Mouse (Mus musculus): ENCODE results near the gene Nkx2-5.
A peak's percentile ranks its signal among the peaks of the same experiment; 100 is the strongest.

DNA sequence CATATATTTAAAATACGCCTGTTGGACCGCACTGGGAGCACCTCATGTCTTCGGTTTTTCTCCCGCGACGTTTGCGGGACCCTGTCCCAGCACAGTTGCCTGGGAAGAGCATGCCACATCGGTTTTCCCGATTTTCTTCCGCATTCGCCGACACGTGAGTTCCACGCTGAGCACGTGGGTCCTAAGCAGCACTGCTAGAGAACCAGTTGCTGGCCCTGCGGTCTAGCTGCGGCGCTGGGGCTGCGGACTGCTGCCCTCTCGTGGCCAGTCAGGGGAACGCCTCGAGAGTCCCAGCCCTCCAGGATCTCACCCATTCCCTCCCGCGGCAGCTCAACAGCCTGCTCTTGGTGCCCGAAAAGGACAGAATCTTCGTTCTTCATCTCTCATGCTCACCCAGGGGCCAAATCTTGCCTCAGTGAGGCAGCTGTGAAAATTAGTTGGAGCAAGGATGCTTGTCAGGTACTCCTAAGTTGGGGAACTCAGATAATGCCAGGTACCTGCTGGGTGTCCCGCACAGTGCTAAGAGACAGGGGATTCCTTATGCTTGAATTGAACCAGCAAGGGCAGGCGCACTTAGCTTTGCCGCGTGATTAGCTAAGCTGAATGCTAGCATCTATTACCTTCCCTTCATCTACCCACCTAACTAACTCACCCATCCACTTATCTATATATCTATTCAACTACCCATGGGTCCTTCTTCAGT lies 41.4 kb upstream of the Nkx2-5 start:
- no peak for TF ChIP-seq POLR2A (IDR thresholded peaks at IDR 0.05; ENCODE audit: low read depth, low read length)
- TF ChIP-seq CTCF (conservative IDR thresholded peaks at IDR 0.05; ENCODE audit: insufficient read depth, insufficient read length, low read depth, low read length) = peak; percentile 96
